35 mouse cellular contexts compared by ENCODE assay signal in genomic region chr17:50089725-50090124, GRCm38 (mm10).
"Had no signal": no experiment of that assay in that cellular context is flagged by ENCODE, and none has a peak within 500 bp of the region (broad histone marks: within the 10 kb centered on the region; RNA-seq: fewer than 3 reads in every experiment).

No protein-coding gene starts in this region.

- H3K9me3 ChIP-seq: heart, embryonic 10.5 days; heart, embryonic 12.5 days; heart, embryonic 13.5 days; heart, embryonic 15.5 days; hindbrain, embryonic 10.5 days; hindbrain, embryonic 12.5 days; hindbrain, embryonic 13.5 days; hindbrain, embryonic 15.5 days; intestine, embryonic 15.5 days; kidney, embryonic 15.5 days had no signal

- H3K27me3 ChIP-seq: heart, embryonic 12.5 days; heart, embryonic 13.5 days; heart, embryonic 15.5 days; hindbrain, embryonic 12.5 days; hindbrain, embryonic 13.5 days; hindbrain, embryonic 15.5 days; intestine, embryonic 15.5 days; kidney, embryonic 15.5 days had no signal

- H3K27ac ChIP-seq: heart, embryonic 10.5 days; heart, embryonic 13.5 days; heart, embryonic 15.5 days; hindbrain, embryonic 10.5 days; hindbrain, embryonic 12.5 days; hindbrain, embryonic 13.5 days; hindbrain, embryonic 14.5 days; hindbrain, embryonic 15.5 days; hindbrain, postnatal 0 days; intestine, embryonic 15.5 days; kidney, embryonic 15.5 days; kidney, postnatal 0 days; layer of hippocampus, adult 2 months had no signal

- H3K9ac ChIP-seq: heart, embryonic 12.5 days; heart, embryonic 13.5 days; heart, embryonic 15.5 days; hindbrain, embryonic 12.5 days; hindbrain, embryonic 13.5 days; hindbrain, embryonic 14.5 days; hindbrain, embryonic 15.5 days; intestine, embryonic 15.5 days; kidney, embryonic 15.5 days had no signal

- DNase-seq: heart, postnatal 10 days; heart, postnatal 14 days; heart, postnatal 36 days; heart, postnatal 4 days; kidney, adult 11 months; kidney, adult 18-20 months; kidney, adult 2 months; kidney, adult 8-10 months; kidney, adult 9 months; kidney, postnatal 10 days; kidney, postnatal 14 days; kidney, postnatal 25 days; kidney, postnatal 36 days; kidney, postnatal 4 days; layer of hippocampus, adult 9-11 months; layer of hippocampus, postnatal 36 days had no signal

- H3K36me3 ChIP-seq: heart, embryonic 10.5 days; hindbrain, embryonic 10.5 days; hindbrain, embryonic 12.5 days; hindbrain, embryonic 13.5 days; hindbrain, embryonic 15.5 days; intestine, embryonic 15.5 days; kidney, embryonic 15.5 days had no signal

- H3K4me3 ChIP-seq: heart, embryonic 10.5 days; heart, embryonic 12.5 days; heart, embryonic 13.5 days; heart, embryonic 15.5 days; hindbrain, embryonic 10.5 days; hindbrain, embryonic 12.5 days; hindbrain, embryonic 13.5 days; hindbrain, embryonic 15.5 days; intestine, embryonic 15.5 days; kidney, embryonic 15.5 days; layer of hippocampus, adult 2 months had no signal

- ATAC-seq: hindbrain, embryonic 16.5 days; hindbrain, postnatal 0 days; inflammation-experienced regulatory T-cells, adult 6 months; intestine, embryonic 15.5 days; intestine, embryonic 16.5 days; intestine, postnatal 0 days had no signal

- H3K4me1 ChIP-seq: heart, embryonic 10.5 days; hindbrain, embryonic 10.5 days; hindbrain, embryonic 12.5 days; intestine, embryonic 15.5 days; kidney, embryonic 15.5 days had no signal

- H3K4me2 ChIP-seq: heart, embryonic 11.5 days; heart, embryonic 12.5 days; heart, embryonic 13.5 days; heart, embryonic 15.5 days; hindbrain, embryonic 12.5 days; hindbrain, embryonic 13.5 days; hindbrain, embryonic 14.5 days; hindbrain, embryonic 15.5 days; intestine, embryonic 15.5 days; kidney, embryonic 15.5 days had no signal
